Mouse (Mus musculus): ENCODE data around the gene Cage1.

- TF ChIP-seq POLR2A (IDR thresholded peaks at IDR 0.05; ENCODE audit: extremely low read depth, insufficient read depth, low read length) (no peak), CTCF (IDR thresholded peaks at IDR 0.05; ENCODE audit: extremely low read depth, insufficient read depth, low read length) (no peak)
These were observed 50.7 kb downstream of the Cage1 start for GRCm38 (mm10) chr13:37986166-37986565.
